Mouse (Mus musculus) megakaryocyte, embryonic 14.5 days (primary cell): ENCODE measurements at regions not wholly inside any gene's neighbourhood (a gene's known extent, or its start where the extent isn't known, plus 50 kb on each side); places are given as distances from the start of the nearest gene placed in this dataset.

Source experiments
- FLI1 ChIP-seq: IDR thresholded peaks from 2 replicates; pipeline ENCODE4 v1.6.1; 2012; ENCODE audit warnings: low read length, inconsistent platforms, mixed read lengths
- GATA1 ChIP-seq: IDR thresholded peaks from 3 replicates; pipeline ENCODE4 v1.6.1; 2012; ENCODE audit warnings: mixed read lengths, low read length, inconsistent platforms, borderline replicate concordance

DNA sequence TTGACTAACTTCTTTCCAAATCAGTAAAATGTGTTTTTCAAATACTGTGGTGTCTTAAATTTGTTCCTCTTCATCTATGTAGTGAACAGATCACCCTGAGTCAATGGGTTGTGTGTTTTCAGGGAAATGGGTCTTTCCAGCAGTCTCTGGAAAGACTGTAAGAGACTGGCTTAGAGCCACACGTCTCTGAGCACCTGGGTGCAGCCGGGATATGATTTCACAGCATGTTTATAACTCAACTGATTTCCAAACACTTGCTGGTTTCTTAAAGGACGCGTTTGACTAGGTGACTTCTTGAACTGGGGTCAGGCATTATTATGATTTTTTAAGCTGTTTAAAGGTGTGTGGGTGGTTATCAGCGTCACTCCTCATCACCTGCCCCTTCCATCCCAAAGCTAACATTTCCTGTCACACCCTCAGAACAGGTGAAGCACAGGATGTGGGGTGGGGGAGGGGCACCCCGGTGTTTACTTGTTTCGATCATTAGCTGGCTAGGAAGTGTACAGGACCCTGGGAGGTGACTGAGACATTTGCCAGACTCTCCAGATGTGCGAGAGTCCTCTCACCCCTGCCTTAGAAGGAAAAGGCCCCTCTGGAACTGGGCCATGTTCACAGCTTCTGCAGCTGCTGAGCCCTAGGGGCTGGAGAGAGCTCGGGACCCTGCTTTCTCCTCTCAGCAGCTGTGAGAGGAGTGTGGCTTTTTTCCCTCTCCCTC, 229.8 kb downstream of the Cd109 start:
- TF ChIP-seq GATA1, result no peak
- no peak for TF ChIP-seq FLI1
